Mouse (Mus musculus): ENCODE results near the gene Zbtb17.

DNA sequence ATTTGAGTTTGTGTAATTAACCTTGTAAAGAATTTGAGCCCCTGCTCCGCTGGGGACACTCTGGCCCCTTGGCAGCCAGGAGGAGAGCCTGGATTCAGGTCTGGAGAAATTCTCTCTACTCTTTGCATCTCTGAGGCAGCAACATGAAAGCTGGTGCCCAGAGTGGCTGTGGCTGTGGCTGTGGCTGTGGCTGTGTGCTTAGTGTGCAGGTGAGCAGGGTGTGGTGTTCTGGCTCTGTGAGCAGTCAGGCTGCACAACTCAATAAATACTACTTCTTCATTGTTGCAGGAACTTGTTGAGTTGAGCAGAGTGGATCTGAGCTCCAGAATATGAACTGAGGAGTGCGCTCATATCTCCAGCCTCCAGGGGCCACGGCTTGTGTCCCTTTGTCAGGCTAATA lies 14.4 kb downstream of the Zbtb17 start:
- TF ChIP-seq POLR2A (IDR thresholded peaks at IDR 0.05; ENCODE audit: insufficient read depth, low read depth, low read length) (no peak), CTCF (IDR thresholded peaks at IDR 0.05; ENCODE audit: insufficient read depth, low read depth, low read length) (no peak)

Measured in olfactory bulb, adult 2 months (tissue).